Mouse (Mus musculus) layer of hippocampus, adult 18-20 months (tissue): ENCODE data around the gene Trim23. TPM values are rescaled to one million over a fixed set of nuclear protein-coding genes. Genes with fewer than 3 reads are reported as not detected.

ENCODE experiments used
- total RNA-seq, 2 experiments: library from RNA; stranded (reverse); gene quantifications; 2 replicates each; pipeline ENCODE4 v1.2.3; 2021

The Trim23 gene
- total RNA-seq, 2 experiments from 2014 or later, result 57.8 to 58.9 TPM

Other genes starting within 250 kb of the Trim23 start
- gene Nln, start 69.2 kb upstream of the Trim23 start, total RNA-seq, result 10 to 100 TPM; 17.4 to 21.1 TPM
- gene Sgtb, start 69.1 kb upstream of the Trim23 start, total RNA-seq, result 10 to 100 TPM; 79.8 to 80.1 TPM
- 10 to 100 TPM; 51.6 to 52.1 TPM for gene Trappc13, start 328 bp upstream of the Trim23 start, total RNA-seq
- gene Cenpk, start 49.8 kb downstream of the Trim23 start, total RNA-seq, result under 1 TPM; 0.25 to 0.79 TPM
- gene Ppwd1, start 50.0 kb downstream of the Trim23 start, total RNA-seq, result 10 to 100 TPM; 12.2 to 15.7 TPM
- gene Adamts6, start 109.0 kb downstream of the Trim23 start, total RNA-seq, result 1 to 10 TPM; 3.7 to 3.9 TPM